Mouse (Mus musculus): ENCODE results near the gene Pelo. TPM values are rescaled to one million over a fixed set of nuclear protein-coding genes. Genes with fewer than 3 reads are reported as not detected.

Gene Pelo
- total RNA-seq, 2 experiments from 2014 or later: 4.7 to 23.9 TPM

DNA sequence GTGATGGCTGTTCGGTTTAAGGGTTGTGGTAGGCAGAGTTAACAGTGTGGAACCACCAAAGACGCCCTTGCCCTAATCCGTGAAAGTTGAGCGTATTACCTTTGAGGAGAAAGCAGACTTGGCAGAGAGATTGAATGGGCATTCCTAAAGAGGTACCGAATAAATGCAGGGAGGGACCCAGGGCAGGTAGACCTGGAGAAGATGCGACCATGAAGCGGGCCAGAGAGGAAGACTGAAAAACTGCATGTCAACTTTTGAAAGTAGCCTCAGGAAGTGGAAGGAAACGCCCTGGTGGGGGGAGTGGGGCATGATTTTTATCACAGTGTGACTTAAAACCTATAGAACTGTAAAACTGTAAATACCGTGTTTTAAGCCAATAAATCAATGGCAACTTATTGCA, 9.4 kb upstream of the Pelo start:
- no peak for ATAC-seq (replicated peaks; ENCODE audit: low FRiP score, low TSS enrichment, poor library complexity, severe bottlenecking)

DNA sequence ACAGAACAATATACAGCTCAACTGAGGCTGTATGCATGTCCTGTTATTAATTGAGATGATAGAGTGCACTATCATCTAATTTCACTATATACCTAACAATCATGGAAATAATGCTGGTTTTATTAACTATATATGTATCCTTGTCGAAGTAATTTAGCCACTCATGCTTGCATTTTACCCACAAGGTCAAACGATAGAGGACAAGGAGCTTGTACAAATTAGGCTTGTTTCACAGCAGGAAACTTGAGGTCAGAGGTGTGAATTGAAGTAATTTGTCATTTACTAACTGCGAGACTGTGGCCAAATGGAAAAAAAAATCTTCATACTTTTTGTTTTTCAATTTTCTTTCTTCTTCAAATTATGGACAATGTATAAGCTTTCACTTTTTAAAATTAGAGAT, 8.2 kb upstream of the Pelo start:
- ATAC-seq (replicated peaks; ENCODE audit: low FRiP score, low TSS enrichment, poor library complexity, severe bottlenecking): no peak

DNA sequence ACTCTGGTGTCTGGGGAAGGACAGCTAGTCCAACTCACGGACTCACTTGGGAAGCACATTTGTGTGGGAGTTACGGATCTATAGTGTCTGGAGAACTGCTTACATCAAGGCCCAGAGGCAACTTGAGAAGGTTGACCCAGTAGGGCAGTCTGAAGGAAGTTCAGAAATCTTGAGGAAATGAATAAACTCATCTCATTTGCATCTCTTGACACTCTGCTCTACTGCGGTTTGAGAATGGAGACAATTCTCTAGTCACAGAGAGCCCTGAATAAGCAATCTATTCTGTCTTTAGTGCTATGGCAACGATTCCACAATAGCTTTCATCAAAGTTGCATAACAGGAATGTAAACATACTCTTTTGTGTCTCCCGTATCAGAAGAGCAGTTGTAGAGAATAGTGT, 7.0 kb upstream of the Pelo start:
- no peak for ATAC-seq (replicated peaks; ENCODE audit: low FRiP score, low TSS enrichment, poor library complexity, severe bottlenecking)

DNA sequence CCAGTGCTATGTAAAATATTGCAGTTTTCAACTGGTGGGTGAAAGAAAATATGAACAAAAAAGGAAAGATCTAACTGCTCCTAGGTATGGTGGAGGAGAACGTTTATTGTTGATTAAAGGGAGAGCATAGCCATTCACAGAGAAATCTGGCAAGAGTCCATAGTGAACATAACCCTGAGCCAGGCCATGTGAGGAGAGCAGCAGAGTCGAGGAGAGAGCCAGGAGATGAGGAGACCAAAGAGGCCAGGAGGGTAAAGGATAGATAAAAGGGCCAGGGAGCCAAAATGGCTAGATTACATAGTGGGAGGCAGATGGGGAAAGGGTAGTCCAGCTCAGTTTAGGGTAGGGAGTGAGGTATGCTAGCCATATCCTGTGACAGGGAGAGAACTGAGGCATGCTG, 6.2 kb upstream of the Pelo start:
- no peak for ATAC-seq (replicated peaks; ENCODE audit: low FRiP score, low TSS enrichment, poor library complexity, severe bottlenecking)

DNA sequence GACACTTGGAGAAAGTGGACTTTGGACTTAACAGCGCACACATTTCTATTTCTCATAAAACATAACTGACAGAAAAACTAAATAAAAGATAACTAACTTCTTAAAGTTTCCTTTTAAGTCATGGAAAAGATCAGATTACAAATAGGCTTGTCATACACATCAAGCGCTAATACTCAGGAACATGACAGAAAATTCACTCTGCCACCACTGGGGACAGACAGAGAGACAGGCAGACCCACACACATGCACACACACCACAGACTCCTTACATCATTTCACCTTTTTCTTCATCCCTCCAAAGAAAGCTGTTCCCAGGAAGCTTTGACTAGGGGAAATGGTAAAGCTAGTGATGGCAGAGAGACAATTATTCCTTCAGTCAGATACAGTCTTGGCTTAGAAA, 5.4 kb upstream of the Pelo start:
- no peak for ATAC-seq (replicated peaks; ENCODE audit: low FRiP score, low TSS enrichment, poor library complexity, severe bottlenecking)

DNA sequence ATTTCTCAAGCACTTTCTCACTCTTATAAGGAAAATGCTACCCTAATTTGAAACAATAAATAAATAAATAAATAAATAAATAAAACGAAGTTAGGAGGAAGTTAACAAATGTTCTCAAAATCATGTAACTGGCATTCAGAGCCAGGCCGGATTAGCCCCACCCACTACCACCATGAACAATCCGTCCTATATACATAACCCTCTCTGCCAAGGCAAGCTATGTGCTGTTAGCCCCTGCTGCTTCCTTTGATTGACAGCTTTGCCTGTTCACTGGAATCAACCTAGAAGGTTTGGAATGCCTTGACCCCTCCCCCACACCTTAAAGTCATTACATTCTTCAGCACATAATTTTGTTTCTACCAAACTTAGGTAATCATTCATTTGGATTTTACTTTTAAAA, 1.5 kb upstream of the Pelo start:
- ATAC-seq (replicated peaks; ENCODE audit: low FRiP score, low TSS enrichment, poor library complexity, severe bottlenecking): no peak

DNA sequence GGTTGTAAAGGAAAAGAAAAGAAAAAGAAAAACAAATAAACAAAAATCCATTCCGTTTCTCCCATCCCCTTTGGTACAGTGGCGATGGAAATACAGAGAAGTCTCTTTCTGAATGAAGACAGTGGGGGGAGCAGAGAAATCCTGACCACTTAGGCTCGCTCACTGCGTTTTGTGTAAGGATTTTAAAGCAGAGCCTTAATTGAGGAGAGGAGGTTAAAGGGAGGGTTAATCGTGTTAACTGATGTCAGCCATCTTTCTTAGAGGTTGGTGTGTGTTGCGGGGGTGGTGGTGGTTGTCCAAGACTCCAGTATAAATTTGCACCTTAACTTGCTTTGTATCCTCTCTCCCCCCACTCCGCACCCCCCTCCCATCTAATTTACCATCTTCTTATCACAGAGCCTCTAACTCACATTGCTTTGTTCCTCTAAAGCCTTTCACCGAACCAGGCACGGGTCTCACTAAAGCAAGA, 1.0 kb upstream of the Pelo start:
- ATAC-seq (replicated peaks; ENCODE audit: low FRiP score, low TSS enrichment, poor library complexity, severe bottlenecking): peak; percentile 40

DNA sequence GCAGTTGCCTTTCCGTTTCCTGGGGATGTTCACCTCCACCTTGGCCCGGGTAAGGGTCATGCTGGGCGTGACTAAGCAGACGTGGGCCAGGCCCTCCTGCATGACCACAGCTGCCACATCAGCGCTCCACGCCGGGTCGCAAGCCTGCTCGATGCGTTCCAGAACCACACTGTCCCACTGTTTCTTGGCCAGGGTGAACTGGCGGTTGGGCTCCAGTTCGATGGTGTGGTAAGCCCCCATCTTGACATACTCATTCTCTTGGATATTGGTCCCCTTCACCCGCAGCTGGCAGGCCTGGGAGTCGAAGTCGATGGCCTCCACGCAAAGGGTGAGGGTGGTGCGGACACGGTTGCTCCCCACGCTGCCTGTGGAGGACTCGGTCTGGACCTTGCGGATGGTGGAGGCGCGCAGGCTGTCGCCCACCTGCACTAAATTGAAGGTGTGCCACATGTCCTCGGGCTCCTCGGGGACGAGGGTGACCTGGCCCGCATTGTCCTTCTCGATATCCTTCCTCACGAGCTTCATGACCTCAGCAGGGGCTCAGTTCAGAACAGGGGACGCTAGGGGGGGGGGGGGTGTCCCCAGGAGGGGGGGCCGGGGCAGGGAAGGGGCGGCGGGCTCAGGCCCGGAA, 476 bp downstream of the Pelo start:
- peak; percentile 46 for ATAC-seq (replicated peaks; ENCODE audit: low FRiP score, low TSS enrichment, poor library complexity, severe bottlenecking)

DNA sequence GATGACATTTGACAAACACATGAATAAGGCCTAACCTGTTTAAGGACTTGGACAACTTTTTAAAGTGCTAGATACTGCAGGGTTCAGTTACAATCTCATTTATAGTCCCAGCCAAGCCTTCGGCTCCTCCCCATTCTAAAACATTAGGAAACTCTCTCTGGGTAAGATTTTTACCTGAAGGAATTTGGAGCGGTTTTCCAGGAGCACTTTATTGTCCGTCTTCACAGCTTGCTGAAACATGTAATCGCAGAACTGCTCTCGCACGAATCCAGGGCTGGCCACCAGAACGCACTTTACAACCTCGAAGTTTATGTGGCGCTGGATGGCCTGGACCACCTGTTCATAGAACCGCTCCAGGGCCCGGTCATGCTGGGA, 979 bp downstream of the Pelo start:
- no peak for ATAC-seq (replicated peaks; ENCODE audit: low FRiP score, low TSS enrichment, poor library complexity, severe bottlenecking)

DNA sequence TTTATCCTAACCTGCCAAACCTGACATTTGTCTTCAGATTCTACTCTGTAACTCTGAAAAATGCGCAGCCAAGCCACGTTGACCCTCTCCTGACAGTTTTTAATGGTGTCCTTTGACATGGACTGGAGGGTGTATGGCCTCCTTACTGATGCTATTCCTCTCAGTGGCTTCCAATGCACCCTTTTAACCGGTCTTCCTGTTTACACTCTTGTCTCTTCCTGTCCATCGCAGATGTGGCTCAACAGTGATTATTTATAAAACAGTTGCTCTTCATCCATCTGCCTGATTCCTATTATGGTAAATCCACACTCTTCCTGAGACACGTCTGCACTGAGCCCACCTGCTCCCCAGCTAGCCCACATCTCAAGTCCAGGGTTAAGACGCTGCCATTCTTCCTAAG, 4.0 kb downstream of the Pelo start:
- no peak for ATAC-seq (replicated peaks; ENCODE audit: low FRiP score, low TSS enrichment, poor library complexity, severe bottlenecking)

DNA sequence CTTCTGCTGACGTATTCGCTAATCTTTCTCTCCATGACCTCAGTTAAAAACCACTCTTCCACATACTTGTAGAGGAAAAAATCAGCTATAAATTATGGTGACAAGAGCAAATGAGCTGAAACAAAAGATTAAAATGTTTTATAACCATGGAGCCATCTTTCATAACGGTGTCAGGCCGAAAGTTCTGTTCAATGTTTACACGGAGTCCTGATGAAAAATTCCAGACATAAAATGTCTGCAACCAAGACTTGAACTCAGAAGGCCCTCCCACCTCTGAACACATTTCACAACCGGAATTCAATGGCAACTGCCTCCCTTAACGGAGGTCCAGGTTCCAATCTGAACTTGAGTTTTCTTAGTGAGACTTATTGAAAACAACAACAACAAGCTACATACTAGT, 7.6 kb downstream of the Pelo start:
- ATAC-seq (replicated peaks; ENCODE audit: low FRiP score, low TSS enrichment, poor library complexity, severe bottlenecking): no peak

DNA sequence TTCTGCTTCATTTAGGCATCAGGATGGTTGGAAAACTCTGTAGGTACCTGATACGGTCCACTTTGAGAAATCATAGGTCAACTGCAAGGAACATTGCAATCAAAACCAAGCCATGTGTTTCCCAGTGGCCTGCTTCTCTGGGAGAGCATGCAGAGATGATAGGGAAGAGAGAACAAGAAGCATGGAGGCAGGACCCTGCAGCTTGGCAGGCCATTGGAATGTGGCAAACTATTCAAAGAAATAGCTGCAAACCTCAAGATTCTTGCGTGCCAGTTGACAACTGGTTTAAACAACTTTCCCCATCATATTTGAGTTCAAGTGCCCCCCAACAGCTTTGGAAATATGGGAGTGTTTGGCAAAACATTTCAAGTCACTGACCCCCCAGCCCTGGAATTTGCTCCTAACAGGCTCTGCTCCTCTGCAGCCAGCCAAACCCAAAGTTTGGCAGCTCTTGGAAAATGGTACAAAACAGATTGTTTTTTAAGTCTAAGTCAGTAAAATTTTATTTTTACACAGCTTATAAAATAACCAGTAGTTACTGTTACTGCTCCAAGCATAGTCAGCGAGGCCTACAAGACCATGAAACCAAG, 9.9 kb downstream of the Pelo start:
- no peak for ATAC-seq (replicated peaks; ENCODE audit: low FRiP score, low TSS enrichment, poor library complexity, severe bottlenecking)

DNA sequence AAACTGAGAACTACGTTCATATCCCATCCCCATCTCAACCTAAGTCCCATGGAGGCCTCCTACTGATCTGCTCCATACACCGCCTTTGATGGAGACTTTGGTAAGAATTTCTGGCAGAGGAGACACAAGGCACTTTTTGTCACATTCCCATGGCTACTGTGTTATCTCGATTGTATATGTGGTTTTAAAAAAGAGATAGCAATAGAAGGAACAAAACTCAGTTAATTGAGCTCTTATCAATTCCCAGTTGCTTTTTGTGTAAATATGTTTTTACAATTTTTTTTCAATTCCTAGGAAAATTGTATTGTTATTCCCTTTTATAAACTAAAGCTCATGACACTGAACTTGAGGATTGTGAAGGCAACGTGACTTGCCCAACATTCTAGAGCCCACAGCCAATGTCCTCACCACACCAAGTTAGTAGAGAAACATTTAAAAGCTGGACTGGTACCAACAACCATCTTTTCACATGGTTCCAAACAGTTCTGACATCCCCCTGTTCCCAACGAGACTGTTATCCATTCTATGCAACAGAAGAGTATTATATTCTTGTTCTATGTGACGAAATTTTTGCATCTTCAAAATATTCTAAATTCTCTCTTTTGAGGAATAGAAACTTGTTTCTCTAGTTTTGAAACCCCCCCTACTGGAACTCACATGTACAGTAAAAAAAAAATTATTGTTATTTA, 10.8 kb downstream of the Pelo start:
- ATAC-seq (replicated peaks; ENCODE audit: low FRiP score, low TSS enrichment, poor library complexity, severe bottlenecking): no peak

DNA sequence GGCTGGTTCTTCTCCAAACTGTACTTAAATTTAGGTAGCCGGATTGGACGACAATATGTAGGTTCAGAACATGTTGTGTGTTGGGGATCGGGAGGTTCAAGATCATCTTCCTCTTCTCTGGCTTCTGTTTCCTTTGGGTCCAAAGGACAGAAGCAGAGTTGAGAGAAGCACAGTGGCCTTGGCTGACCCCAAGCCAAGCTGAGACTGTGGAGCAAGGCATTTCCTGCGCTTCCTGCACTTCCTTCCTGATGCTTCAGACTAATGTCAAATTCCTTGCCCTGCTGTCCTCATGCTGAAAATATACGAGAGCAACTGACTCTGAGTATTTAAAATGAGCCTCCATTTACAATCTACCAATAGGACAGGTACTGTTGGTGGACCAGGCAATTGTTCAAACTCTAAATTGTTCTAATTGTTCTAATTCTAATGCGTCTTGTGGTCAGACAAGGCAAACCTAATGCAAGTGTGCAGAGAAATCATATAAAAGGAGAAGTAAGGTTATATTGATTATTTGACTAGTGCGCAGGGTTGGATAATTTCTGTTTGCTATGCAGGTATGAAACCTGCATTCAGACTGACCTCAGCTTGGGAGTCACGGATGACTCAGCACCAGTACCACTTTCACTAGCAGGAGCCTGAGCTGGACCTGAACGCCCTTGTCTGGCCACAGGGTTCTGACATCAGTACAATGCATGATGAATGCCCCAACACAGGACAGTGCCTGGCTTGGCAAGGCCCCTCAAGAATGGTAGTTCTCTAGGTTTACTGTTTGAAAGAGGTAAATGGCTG, 12.4 kb downstream of the Pelo start:
- no peak for ATAC-seq (replicated peaks; ENCODE audit: low FRiP score, low TSS enrichment, poor library complexity, severe bottlenecking)

DNA sequence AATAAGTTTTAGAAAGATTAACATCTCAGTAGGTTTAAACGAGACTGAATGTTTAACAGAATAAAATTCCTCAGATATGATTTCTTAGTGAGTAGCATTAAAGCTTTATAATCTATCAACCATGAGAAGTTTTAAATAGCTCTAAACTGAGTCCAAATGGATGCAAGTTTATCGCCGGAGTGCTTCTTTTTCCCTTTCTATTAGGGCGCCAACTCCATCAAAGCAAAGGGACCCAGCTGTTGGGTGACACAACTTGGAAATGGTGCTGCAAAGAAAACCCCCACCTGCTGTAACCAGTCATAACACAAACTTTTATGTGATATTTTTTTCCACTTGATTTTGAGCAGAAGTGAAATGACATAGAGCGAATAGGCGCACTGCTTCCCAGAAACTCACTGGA, 17.6 kb downstream of the Pelo start:
- no peak for ATAC-seq (replicated peaks; ENCODE audit: low FRiP score, low TSS enrichment, poor library complexity, severe bottlenecking)

DNA sequence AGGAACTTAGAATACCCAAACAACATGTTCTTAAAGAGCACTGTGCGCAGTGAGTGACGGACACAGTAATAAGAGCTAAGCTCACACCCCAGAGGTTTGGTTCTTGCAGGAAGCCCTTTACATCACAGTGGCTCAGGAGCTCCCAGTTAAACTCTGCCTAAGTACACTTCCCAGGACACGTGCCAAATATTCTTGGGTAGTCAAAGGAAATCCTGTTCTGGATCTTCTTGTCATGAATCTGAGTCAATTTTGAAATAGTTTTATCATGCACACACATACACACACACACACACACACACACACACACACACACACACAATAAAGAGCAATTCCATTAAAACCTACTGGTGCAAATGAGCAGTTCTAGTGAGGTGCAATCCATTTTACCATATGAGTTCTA, 18.6 kb downstream of the Pelo start:
- no peak for ATAC-seq (replicated peaks; ENCODE audit: low FRiP score, low TSS enrichment, poor library complexity, severe bottlenecking)

DNA sequence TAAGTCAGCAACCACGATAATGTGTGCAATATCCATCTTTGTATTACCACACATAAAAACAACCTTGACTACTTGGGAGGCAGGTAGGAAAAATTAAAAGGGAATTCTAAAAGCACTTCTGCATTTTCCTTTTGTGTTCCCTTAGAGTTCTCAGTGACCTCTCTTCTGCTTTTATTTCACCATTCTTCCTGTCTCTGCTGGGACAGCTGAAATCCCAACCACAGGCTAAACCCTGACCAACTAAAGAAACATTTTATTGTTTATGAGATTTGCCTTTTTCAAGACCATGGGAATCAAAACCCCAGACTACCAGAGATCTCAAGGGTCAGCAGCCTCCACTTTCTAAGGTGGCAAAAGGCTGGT, 22.0 kb downstream of the Pelo start:
- ATAC-seq (replicated peaks; ENCODE audit: low FRiP score, low TSS enrichment, poor library complexity, severe bottlenecking): no peak

DNA sequence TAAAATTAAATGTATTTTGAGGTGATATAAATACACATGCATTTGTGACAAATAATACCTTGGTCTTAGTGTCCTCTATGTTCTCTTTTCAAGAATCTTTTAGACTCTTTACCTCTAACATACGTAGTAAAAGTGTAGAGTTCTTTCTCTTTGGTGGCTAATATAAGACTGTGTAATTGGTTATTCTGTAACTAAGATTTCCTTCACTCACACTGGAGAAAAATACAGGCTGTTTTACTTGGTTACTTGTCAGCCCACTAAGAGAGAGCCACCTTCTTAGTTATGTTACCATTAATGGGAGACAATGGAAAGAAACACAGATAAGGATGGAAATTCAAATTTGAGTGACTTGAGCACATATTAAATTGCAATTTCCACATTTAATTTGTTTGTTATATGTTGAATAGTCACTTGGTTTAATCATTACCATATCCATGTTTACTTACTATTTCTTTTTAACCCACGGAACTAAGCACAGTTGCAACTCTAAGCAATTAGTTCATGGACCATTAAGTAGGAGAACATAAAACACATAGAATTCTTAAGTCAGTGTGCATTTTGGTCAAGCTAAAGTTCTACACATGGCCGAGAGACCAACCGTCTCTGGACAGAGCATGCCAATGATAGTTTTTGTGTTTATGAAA, 22.5 kb downstream of the Pelo start:
- no peak for ATAC-seq (replicated peaks; ENCODE audit: low FRiP score, low TSS enrichment, poor library complexity, severe bottlenecking)

DNA sequence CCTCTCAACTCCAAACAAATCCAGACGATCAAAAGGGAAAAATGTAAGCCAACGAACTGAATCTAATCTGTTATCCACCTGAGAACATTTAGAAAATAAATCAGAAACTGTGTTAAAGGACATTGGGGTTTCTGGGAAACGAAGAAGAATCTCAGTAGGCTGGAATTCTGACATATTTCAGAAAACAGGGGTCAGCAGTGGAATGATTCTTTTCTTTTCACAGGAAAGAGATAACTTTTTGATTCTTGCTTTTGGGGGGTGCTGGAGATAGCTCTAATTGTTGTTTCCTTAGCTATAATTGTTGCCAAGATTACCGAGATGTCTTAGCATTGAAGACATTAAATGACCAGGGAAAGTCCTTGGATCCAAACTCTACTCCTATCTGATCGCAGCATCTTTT, 32.4 kb downstream of the Pelo start:
- ATAC-seq (replicated peaks; ENCODE audit: low FRiP score, low TSS enrichment, poor library complexity, severe bottlenecking): no peak

DNA sequence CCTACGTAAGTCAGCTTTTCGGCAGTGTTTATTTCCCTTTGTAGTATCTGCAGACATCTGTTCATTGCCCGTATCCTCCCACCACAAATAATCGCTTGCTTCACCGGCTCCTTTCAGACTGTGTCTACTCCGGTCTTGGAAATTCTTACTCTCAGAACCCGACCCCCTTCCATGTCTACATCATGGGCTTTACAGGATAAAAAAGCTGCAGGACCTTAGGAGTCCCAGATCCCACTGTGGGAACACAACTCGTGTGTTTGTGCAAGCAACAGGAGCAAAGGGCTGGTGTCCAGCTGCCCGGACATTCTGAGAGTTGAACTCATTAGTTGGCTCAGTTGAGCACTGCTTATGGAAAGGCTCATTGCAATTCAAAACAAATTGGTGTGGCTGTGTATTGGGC, 35.2 kb downstream of the Pelo start:
- ATAC-seq (replicated peaks; ENCODE audit: low FRiP score, low TSS enrichment, poor library complexity, severe bottlenecking): no peak
